Mouse (Mus musculus) cerebellum, adult 11 months (tissue): Measurements from ENCODE around the gene Ppfibp1.
"Not testable (repeated sequence)": the region's sequence is repeated elsewhere in the genome, so short reads cannot be mapped to it uniquely, and the experiment has no call there.

Experiments used
- DNase-seq: peaks from one replicate; pipeline ENCODE4 v3.0.0; 2022

Gene Ppfibp1

GRCm38 (mm10) chr6:146887958-146888659 lies at the start of gene Ppfibp1:
TSS of gene Ppfibp1 (plus strand) at chr6:146888487.
- DNase-seq = peak; percentile 81

GRCm38 (mm10) chr6:146838863-146839262 lies 49.4 kb upstream of the Ppfibp1 start:
- DNase-seq = no peak

- DNase-seq = no peak
Observed at GRCm38 (mm10) chr6:146844867-146845266, 43.4 kb upstream of the Ppfibp1 start.

GRCm38 (mm10) chr6:146845347-146845746 lies 42.9 kb upstream of the Ppfibp1 start:
- DNase-seq = no peak

GRCm38 (mm10) chr6:146845961-146846750 lies 42.1 kb upstream of the Ppfibp1 start:
- no peak for DNase-seq

- DNase-seq = no peak
Observed at GRCm38 (mm10) chr6:146847402-146847801, 40.9 kb upstream of the Ppfibp1 start.

GRCm38 (mm10) chr6:146848281-146848680 lies 40.0 kb upstream of the Ppfibp1 start:
- no peak for DNase-seq

GRCm38 (mm10) chr6:146850050-146850449 lies 38.2 kb upstream of the Ppfibp1 start, which contains the start of gene Smco2:
TSS of gene Smco2 (plus strand) at chr6:146850104.
- DNase-seq = no peak

GRCm38 (mm10) chr6:146851916-146852315 lies 36.4 kb upstream of the Ppfibp1 start:
- DNase-seq = no peak

- no peak for DNase-seq
Observed at GRCm38 (mm10) chr6:146852739-146853138, 35.5 kb upstream of the Ppfibp1 start.

GRCm38 (mm10) chr6:146855185-146855584 lies 33.1 kb upstream of the Ppfibp1 start:
- no peak for DNase-seq

- DNase-seq = no peak
Observed at GRCm38 (mm10) chr6:146857386-146857785, 30.9 kb upstream of the Ppfibp1 start.

GRCm38 (mm10) chr6:146863154-146863553 lies 25.1 kb upstream of the Ppfibp1 start:
- no peak for DNase-seq

- not testable (repeated sequence) for DNase-seq
Observed at GRCm38 (mm10) chr6:146864370-146864769, 23.9 kb upstream of the Ppfibp1 start.

- no peak for DNase-seq
Observed at GRCm38 (mm10) chr6:146865701-146866100, 22.6 kb upstream of the Ppfibp1 start.

GRCm38 (mm10) chr6:146871975-146872374 lies 16.3 kb upstream of the Ppfibp1 start:
- no peak for DNase-seq

GRCm38 (mm10) chr6:146874415-146874814 lies 13.9 kb upstream of the Ppfibp1 start:
- no peak for DNase-seq

- no peak for DNase-seq
Observed at GRCm38 (mm10) chr6:146876820-146877219, 11.5 kb upstream of the Ppfibp1 start.

GRCm38 (mm10) chr6:146877425-146878045 lies 10.8 kb upstream of the Ppfibp1 start:
- DNase-seq = no peak

GRCm38 (mm10) chr6:146878926-146879325 lies 9.4 kb upstream of the Ppfibp1 start:
- no peak for DNase-seq

GRCm38 (mm10) chr6:146879856-146880255 lies 8.4 kb upstream of the Ppfibp1 start:
- DNase-seq = no peak

GRCm38 (mm10) chr6:146880296-146880695 lies 8.0 kb upstream of the Ppfibp1 start:
- DNase-seq = no peak

GRCm38 (mm10) chr6:146881896-146882770 lies 6.2 kb upstream of the Ppfibp1 start:
- DNase-seq = no peak
